Mouse (Mus musculus) layer of hippocampus, adult 2 months (tissue): ENCODE data around the gene Ubxn2a. TPM values are rescaled to one million over a fixed set of nuclear protein-coding genes. Genes with fewer than 3 reads are reported as not detected.

Source experiments
- DNase-seq, 2 experiments: peaks; one replicate each; pipeline ENCODE4 v3.0.0; 2022; ENCODE audit warnings: low spot score in 2 of 2
- H3K27ac ChIP-seq: fragments of 200-600 bp; 2 replicates; pipeline ENCODE4 v1.8.1; 2022
- H3K4me3 ChIP-seq: fragments of 200-600 bp; 2 replicates; pipeline ENCODE4 v1.8.1; 2022; ENCODE audit warnings: mild to moderate bottlenecking
- CTCF ChIP-seq: fragments of 200-600 bp; conservative IDR thresholded peaks from 2 replicates; pipeline ENCODE4 v1.8.1; 2022; ENCODE audit warnings: antibody characterized with exemption, mild to moderate bottlenecking, moderate library complexity
- total RNA-seq, 2 experiments: library from RNA; stranded (reverse); gene quantifications; 2 replicates each; pipeline ENCODE4 v1.2.3; 2021

Ubxn2a gene
- total RNA-seq, 2 experiments from 2014 or later, result 43.9 to 46.0 TPM

- no peak for TF ChIP-seq CTCF
- H3K27ac ChIP-seq, result no peak overlapping the region
- DNase-seq, result no peak
- H3K4me3 ChIP-seq, result no peak overlapping the region
These were observed 65.0 kb downstream of the Ubxn2a start for GRCm38 (mm10) chr12:4842456-4842855.

GRCm38 (mm10) chr12:4841392-4841887 lies 66.1 kb downstream of the Ubxn2a start, which contains the start of gene Fkbp1b:
Fkbp1b (minus strand) TSS chr12:4841591.
- H3K27ac ChIP-seq, result peak within 1 kb of the TSS; percentile 67
- DNase-seq, result peak in 1 of 2 experiments; percentile 48

GRCm38 (mm10) chr12:4840741-4841140 lies 66.8 kb downstream of the Ubxn2a start:
- H3K4me3 ChIP-seq, result peak overlapping the region; percentile 80
- peak overlapping the region; percentile 67 for H3K27ac ChIP-seq
- no peak for TF ChIP-seq CTCF
- no peak for DNase-seq

More at GRCm38 (mm10) chr12:4841392-4841887, 66.1 kb downstream of the Ubxn2a start, which contains the start of gene Fkbp1b:
- peak within 1 kb of the TSS; percentile 80 for H3K4me3 ChIP-seq
- TF ChIP-seq CTCF, result no peak

DNA sequence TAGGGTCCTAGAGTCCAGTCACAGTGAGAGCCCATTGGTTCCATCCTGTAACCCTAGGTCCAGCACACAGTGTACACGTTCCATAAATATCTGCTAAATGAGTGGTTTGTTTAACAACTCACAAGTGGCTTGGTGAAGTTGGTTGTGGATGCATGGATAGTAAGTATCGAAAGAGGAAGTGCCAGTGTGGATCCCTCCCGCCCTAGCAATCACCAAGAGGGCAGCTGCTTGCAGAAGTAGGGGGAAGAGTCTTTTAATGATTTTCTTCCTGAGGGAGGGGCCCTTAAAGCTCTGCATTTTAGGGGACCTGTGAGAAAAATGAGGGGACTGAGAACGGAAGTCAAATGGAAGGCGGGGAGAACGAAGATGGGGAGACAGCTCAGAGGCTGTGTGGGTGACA lies 67.5 kb downstream of the Ubxn2a start:
- no peak for DNase-seq
- peak overlapping the region; percentile 80; the same call in 1 of the 2 replicates for H3K4me3 ChIP-seq
- peak overlapping the region; percentile 67; the same call in 1 of the 2 replicates for H3K27ac ChIP-seq
- TF ChIP-seq CTCF, result no peak

GRCm38 (mm10) chr12:4836959-4837358 lies 70.5 kb downstream of the Ubxn2a start:
- no peak overlapping the region for H3K4me3 ChIP-seq
- DNase-seq, result no peak
- no peak overlapping the region for H3K27ac ChIP-seq
- TF ChIP-seq CTCF, result no peak

Other genes with a start within 250 kb of the Ubxn2a start
- gene Fam228a, start 169.3 kb downstream of the Ubxn2a start, total RNA-seq, result 1 to 10 TPM; 2.4 to 4.9 TPM
- gene Pfn4, start 138.7 kb downstream of the Ubxn2a start, total RNA-seq, result 10 to 100 TPM; 11.7 to 14.1 TPM
- 10 to 100 TPM; 22.2 to 27.6 TPM for gene Fam228b, start 138.4 kb downstream of the Ubxn2a start, total RNA-seq
- gene Sf3b6, start 90.2 kb downstream of the Ubxn2a start, total RNA-seq, result 10 to 100 TPM; 89.4 to 91.4 TPM
- 10 to 100 TPM; 48.8 to 56.0 TPM for gene Fkbp1b, start 66.1 kb downstream of the Ubxn2a start, total RNA-seq
- 10 to 100 TPM; 12.7 to 14.3 TPM for gene Wdcp, start 64.4 kb downstream of the Ubxn2a start, total RNA-seq
- under 1 TPM; 0.59 to 1.00 TPM for gene Mfsd2b, start 33.3 kb downstream of the Ubxn2a start, total RNA-seq
- 10 to 100 TPM; 33.6 to 38.4 TPM for gene Atad2b, start 9.6 kb upstream of the Ubxn2a start, total RNA-seq